Mouse (Mus musculus) cerebellum, adult 18-20 months (tissue): ENCODE measurements around the gene Entpd7.

ENCODE experiments used
- DNase-seq, 2 experiments: peaks; one replicate each; pipeline ENCODE4 v3.0.0; 2021

Entpd7 gene

GRCm38 (mm10) chr19:43772311-43772710 is 82.8 kb downstream of the Entpd7 start:
- no peak for DNase-seq

- DNase-seq = no peak
Measured at GRCm38 (mm10) chr19:43775433-43775832, 86.0 kb downstream of the Entpd7 start.

- DNase-seq = no peak
Measured at GRCm38 (mm10) chr19:43776561-43776960, 87.1 kb downstream of the Entpd7 start.

GRCm38 (mm10) chr19:43777308-43777707 is 87.8 kb downstream of the Entpd7 start:
- DNase-seq = no peak

GRCm38 (mm10) chr19:43780391-43780790 is 90.9 kb downstream of the Entpd7 start:
- no peak for DNase-seq

GRCm38 (mm10) chr19:43781980-43782379 is 92.5 kb downstream of the Entpd7 start, which contains the start of gene Abcc2:
Gene Abcc2 (plus strand): TSS chr19:43782192.
- no peak for DNase-seq
